Mouse (Mus musculus): ENCODE results near the gene Asb16. TPM values are rescaled to one million over a fixed set of nuclear protein-coding genes. Genes with fewer than 3 reads are reported as not detected.

Asb16 gene
- polyA plus RNA-seq, 1 experiment from 2014 or later = 0.09 TPM

DNA sequence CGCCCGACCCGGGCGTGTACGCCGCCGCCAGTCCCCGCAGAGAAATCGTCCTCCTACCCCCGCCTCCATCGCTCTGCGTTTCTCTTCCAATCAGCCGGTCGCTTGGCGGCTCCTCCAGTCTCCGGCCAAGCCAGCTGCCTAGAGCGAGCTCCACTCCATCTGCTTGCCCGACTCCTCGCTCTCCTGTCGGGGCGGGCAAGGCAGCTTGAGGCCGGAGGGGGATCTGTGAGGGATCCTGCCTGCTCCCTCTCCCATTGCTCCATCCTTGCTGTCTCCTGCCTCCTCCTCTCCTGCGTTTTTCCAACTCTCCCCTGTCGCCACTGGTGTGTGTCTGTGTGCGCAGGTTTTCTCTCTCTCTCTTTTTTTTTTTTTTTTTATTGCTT lies 50.9 kb downstream of the Asb16 start, which contains the start of gene Ubtf:
TSS of gene Ubtf (minus strand) at position 333 of the 383 bp plus-strand sequence.
- peaks cover 6% of the 10 kb centered on the region; the same call in 1 of the 2 replicates for H3K27me3 ChIP-seq (replicated peaks; ENCODE audit: low read depth, poor library complexity, severe bottlenecking)
- WGBS = under 1% methylated on average over 25 of the region's 25 CpGs
- peak within 1 kb of the TSS; percentile 100 for H3K27ac ChIP-seq (replicated peaks)
- DNase-seq (ENCODE audit: low spot score) = peak; percentile 84
- H3K4me1 ChIP-seq = peaks cover 32% of the 10 kb centered on the region
- no peaks in the 10 kb centered on the region for H3K9me3 ChIP-seq
- peaks cover 14% of the 10 kb centered on the region for H3K36me3 ChIP-seq (replicated peaks)
- peak within 1 kb of the TSS; percentile 100 for H3K4me3 ChIP-seq

DNA sequence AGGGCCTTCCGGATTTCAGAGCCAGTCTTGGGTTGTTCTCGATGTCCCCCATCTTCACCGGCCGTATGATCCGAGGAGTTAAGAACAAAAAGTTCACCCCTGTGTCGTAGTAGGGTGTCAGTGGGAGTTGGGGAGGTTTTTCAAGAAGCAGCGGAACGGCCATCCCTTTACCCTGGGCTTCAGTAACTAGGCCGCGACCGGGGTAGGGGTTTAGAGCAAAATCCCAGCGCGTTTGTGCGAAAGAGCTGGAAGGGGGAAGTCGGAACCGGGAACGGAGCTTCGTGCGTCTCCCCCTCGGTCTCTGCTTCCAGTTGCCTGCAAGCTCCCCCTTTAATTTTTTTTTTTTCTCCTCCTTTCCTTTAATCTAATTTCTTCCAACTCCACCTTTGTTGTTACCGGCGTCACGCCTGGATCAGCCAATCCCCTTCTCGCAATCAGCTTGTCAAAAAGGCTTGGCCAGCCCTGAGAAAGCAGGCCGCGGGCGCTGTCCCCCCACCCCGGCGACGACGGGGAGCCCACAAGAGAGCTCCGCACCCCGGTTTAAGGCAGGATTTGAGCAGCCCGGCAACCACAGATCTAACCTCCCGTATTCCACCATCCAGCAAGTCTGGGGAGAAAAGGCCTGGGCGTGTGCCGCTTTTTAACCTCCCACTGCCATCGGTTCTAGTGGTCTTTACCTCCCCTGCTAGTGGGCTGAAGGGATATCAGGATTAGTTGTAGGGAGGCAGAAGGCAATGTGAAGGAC lies 51.6 kb downstream of the Asb16 start:
- H3K27me3 ChIP-seq (replicated peaks; ENCODE audit: low read depth, poor library complexity, severe bottlenecking) = peaks cover 6% of the 10 kb centered on the region; the same call in 1 of the 2 replicates
- WGBS = under 1% methylated on average over 38 of the region's 38 CpGs

GRCm38 (mm10) chr11:102320686-102321005 lies 52.1 kb downstream of the Asb16 start:
- 27% methylated on average over 10 of the region's 10 CpGs for WGBS
- peaks cover 6% of the 10 kb centered on the region; the same call in 1 of the 2 replicates for H3K27me3 ChIP-seq (replicated peaks; ENCODE audit: low read depth, poor library complexity, severe bottlenecking)
- no peak for DNase-seq (ENCODE audit: low spot score)
- no peaks in the 10 kb centered on the region for H3K9me3 ChIP-seq
- peaks cover 2% of the 10 kb centered on the region for H3K36me3 ChIP-seq (replicated peaks)
- peaks cover 24% of the 10 kb centered on the region for H3K4me1 ChIP-seq
- H3K4me3 ChIP-seq = peak overlapping the region; percentile 100
- H3K27ac ChIP-seq (replicated peaks) = peak overlapping the region; percentile 100

More for the DNA sequence above, 51.6 kb downstream of the Asb16 start:
- H3K4me1 ChIP-seq = peaks cover 30% of the 10 kb centered on the region
- peaks cover 7% of the 10 kb centered on the region for H3K36me3 ChIP-seq (replicated peaks)
- peak overlapping the region; percentile 100 for H3K27ac ChIP-seq (replicated peaks)
- DNase-seq (ENCODE audit: low spot score) = peak; percentile 84
- peak overlapping the region; percentile 100 for H3K4me3 ChIP-seq
- H3K9me3 ChIP-seq = no peaks in the 10 kb centered on the region

- no peak overlapping the region for H3K4me3 ChIP-seq
- no peak for DNase-seq (ENCODE audit: low spot score)
- no peak overlapping the region for H3K27ac ChIP-seq (replicated peaks)
- 77% methylated on average over 6 of the region's 6 CpGs for WGBS
- peaks cover 6% of the 10 kb centered on the region; the same call in 1 of the 2 replicates for H3K27me3 ChIP-seq (replicated peaks; ENCODE audit: low read depth, poor library complexity, severe bottlenecking)
- no peaks in the 10 kb centered on the region for H3K9me3 ChIP-seq
- H3K36me3 ChIP-seq (replicated peaks) = no peaks in the 10 kb centered on the region
- peaks cover 12% of the 10 kb centered on the region for H3K4me1 ChIP-seq
These were observed 53.4 kb downstream of the Asb16 start for GRCm38 (mm10) chr11:102321931-102322330.

GRCm38 (mm10) chr11:102323516-102323915 lies 55.0 kb downstream of the Asb16 start:
- no peaks in the 10 kb centered on the region for H3K9me3 ChIP-seq
- H3K4me1 ChIP-seq = peaks cover 10% of the 10 kb centered on the region
- DNase-seq (ENCODE audit: low spot score) = no peak
- H3K4me3 ChIP-seq = no peak overlapping the region
- no peaks in the 10 kb centered on the region for H3K36me3 ChIP-seq (replicated peaks)
- H3K27ac ChIP-seq (replicated peaks) = no peak overlapping the region
- WGBS = 76% methylated on average over 1 of the region's 1 CpGs
- peaks cover 6% of the 10 kb centered on the region; the same call in 1 of the 2 replicates for H3K27me3 ChIP-seq (replicated peaks; ENCODE audit: low read depth, poor library complexity, severe bottlenecking)

- whole genome bisulfite sequencing = 72% methylated on average over 5 of the region's 5 CpGs
- Histone ChIP-seq H3K4me3 (no peak overlapping the region), H3K36me3 (replicated peaks) (no peaks in the 10 kb centered on the region), H3K9me3 (no peaks in the 10 kb centered on the region), H3K4me1 (no peaks in the 10 kb centered on the region), H3K27ac (replicated peaks) (no peak overlapping the region), H3K27me3 (replicated peaks; ENCODE audit: low read depth, poor library complexity, severe bottlenecking) (peaks cover 4% of the 10 kb centered on the region; the same call in 1 of the 2 replicates)
- DNase-seq (ENCODE audit: low spot score) = no peak
These were observed 58.7 kb downstream of the Asb16 start for GRCm38 (mm10) chr11:102327250-102327649.

DNA sequence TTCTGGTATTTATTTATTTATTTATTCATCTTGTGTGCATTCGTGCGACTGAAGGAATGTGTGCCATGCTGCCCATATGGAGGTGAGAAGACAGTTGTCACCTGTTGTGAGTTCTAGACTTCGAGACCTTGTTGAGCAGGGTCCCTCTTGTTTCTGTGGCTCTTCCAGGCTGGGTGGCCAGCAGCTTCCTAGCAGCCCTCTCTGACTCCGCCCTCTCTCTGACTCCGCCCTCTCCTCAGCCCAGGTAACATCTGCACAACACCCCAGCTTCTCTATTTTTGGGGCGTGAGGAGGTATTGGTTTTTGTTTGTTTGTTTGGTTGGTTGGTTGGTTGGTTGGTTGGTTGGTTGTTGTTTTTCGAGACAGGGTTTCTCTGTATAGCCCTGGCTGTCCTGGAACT lies 59.3 kb downstream of the Asb16 start:
- no peaks in the 10 kb centered on the region for H3K9me3 ChIP-seq
- H3K36me3 ChIP-seq (replicated peaks) = no peaks in the 10 kb centered on the region
- no peak overlapping the region for H3K27ac ChIP-seq (replicated peaks)
- peaks cover 2% of the 10 kb centered on the region; the same call in 1 of the 2 replicates for H3K27me3 ChIP-seq (replicated peaks; ENCODE audit: low read depth, poor library complexity, severe bottlenecking)
- no peaks in the 10 kb centered on the region for H3K4me1 ChIP-seq
- DNase-seq (ENCODE audit: low spot score) = no peak
- WGBS = 80% methylated on average over 7 of the region's 7 CpGs
- H3K4me3 ChIP-seq = no peak overlapping the region

Small RNA genes within 50 kb of the gene (microRNA-seq; reads per million reads assigned to microRNA genes)
- 1.8 reads per million for gene Mir8101

Other genes starting within 250 kb of the Asb16 start
- gene Mpp3, start 240.3 kb upstream of the Asb16 start, polyA plus RNA-seq (2016; fragmentation: Nextera tagmentation; extraction: Ambion mirVana) = 8.2 and 10.3 TPM in 2 replicates
- gene Cd300lg, start 227.2 kb upstream of the Asb16 start, polyA plus RNA-seq (2016; fragmentation: Nextera tagmentation; extraction: Ambion mirVana) = 0.28 and 0.51 TPM in 2 replicates
- 12.5 and 12.9 TPM in 2 replicates for gene Mpp2, start 180.2 kb upstream of the Asb16 start, polyA plus RNA-seq (2016; fragmentation: Nextera tagmentation; extraction: Ambion mirVana)
- not detected in 2 replicates for gene Ppy, start 167.4 kb upstream of the Asb16 start, polyA plus RNA-seq (2016; fragmentation: Nextera tagmentation; extraction: Ambion mirVana)
- 0.32 and 0.49 TPM in 2 replicates for gene Pyy, start 160.9 kb upstream of the Asb16 start, polyA plus RNA-seq (2016; fragmentation: Nextera tagmentation; extraction: Ambion mirVana)
- gene Nags, start 123.2 kb upstream of the Asb16 start, polyA plus RNA-seq (2016; fragmentation: Nextera tagmentation; extraction: Ambion mirVana) = not detected in 2 replicates
- gene Tmem101, start 112.3 kb upstream of the Asb16 start, polyA plus RNA-seq (2016; fragmentation: Nextera tagmentation; extraction: Ambion mirVana) = 35.0 and 38.0 TPM in 2 replicates
- 145 and 155 TPM in 2 replicates for gene Lsm12, start 83.4 kb upstream of the Asb16 start, polyA plus RNA-seq (2016; fragmentation: Nextera tagmentation; extraction: Ambion mirVana)
- gene G6pc3, start 79.1 kb upstream of the Asb16 start, polyA plus RNA-seq (2016; fragmentation: Nextera tagmentation; extraction: Ambion mirVana) = 38.2 and 39.6 TPM in 2 replicates
- gene Hdac5, start 38.6 kb upstream of the Asb16 start, polyA plus RNA-seq (2016; fragmentation: Nextera tagmentation; extraction: Ambion mirVana) = 49.6 and 52.9 TPM in 2 replicates
- 30.1 and 32.4 TPM in 2 replicates for gene BC030867, start 19.9 kb upstream of the Asb16 start, polyA plus RNA-seq (2016; fragmentation: Nextera tagmentation; extraction: Ambion mirVana)
- gene Tmub2, start 16.2 kb downstream of the Asb16 start, polyA plus RNA-seq (2016; fragmentation: Nextera tagmentation; extraction: Ambion mirVana) = 45.2 and 46.2 TPM in 2 replicates
- gene Atxn7l3, start 27.9 kb downstream of the Asb16 start, polyA plus RNA-seq (2016; fragmentation: Nextera tagmentation; extraction: Ambion mirVana) = 15.6 and 18.2 TPM in 2 replicates
- 94.2 and 96.3 TPM in 2 replicates for gene Ubtf, start 51.0 kb downstream of the Asb16 start, polyA plus RNA-seq (2016; fragmentation: Nextera tagmentation; extraction: Ambion mirVana)
- gene Slc4a1, start 97.5 kb downstream of the Asb16 start, polyA plus RNA-seq (2016; fragmentation: Nextera tagmentation; extraction: Ambion mirVana) = 29.7 and 33.8 TPM in 2 replicates
- 10.0 and 11.9 TPM in 2 replicates for gene Rundc3a, start 124.7 kb downstream of the Asb16 start, polyA plus RNA-seq (2016; fragmentation: Nextera tagmentation; extraction: Ambion mirVana)
- 229 and 241 TPM in 2 replicates for gene Slc25a39, start 139.2 kb downstream of the Asb16 start, polyA plus RNA-seq (2016; fragmentation: Nextera tagmentation; extraction: Ambion mirVana)
- 79.4 and 87.3 TPM in 2 replicates for gene Grn, start 161.6 kb downstream of the Asb16 start, polyA plus RNA-seq (2016; fragmentation: Nextera tagmentation; extraction: Ambion mirVana)
- gene Fam171a2, start 178.9 kb downstream of the Asb16 start, polyA plus RNA-seq (2016; fragmentation: Nextera tagmentation; extraction: Ambion mirVana) = 3.4 and 3.7 TPM in 2 replicates
- gene Itga2b, start 201.4 kb downstream of the Asb16 start, polyA plus RNA-seq (2016; fragmentation: Nextera tagmentation; extraction: Ambion mirVana) = 3.9 and 6.5 TPM in 2 replicates